In the genomic region with DNA sequence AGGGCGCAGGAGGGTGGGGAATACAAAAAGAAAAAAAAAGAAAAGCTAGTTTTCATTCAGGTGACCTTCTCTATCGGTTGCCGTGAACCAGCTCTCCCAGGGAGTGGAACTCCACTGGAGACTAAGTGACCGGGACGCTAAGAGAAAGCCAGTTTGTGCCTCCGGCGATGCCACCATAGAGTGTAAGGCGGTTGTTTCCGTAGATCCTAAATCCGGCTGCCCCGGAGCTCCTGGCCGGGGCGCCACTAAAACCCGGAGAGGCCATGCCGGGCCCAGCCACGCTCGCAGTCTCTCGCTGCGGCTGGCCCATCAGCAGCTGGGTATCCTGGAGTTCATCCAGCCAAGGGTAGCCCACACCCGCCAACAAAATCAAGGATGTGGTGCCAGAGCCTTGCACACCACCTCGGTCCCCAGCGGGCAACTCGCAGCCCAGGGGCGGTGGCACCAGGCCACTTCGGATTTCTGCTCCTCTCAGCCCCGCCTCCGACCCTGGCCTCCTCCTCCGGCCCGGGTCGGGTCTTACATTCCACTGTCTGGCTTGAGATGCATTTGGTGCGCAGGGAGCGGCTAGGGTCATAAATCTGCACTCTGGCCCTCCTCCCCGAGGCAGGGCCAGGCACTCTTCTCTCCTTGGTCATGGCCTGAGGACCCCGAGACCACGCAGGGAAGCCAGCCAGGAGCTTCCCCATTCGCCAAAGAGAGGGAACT, we compare ENCODE assay signal across 1 mouse cellular context.
TF ChIP-seq lines count a peak whose summit lies in the region.

No protein-coding gene starts in this region.

TF ChIP-seq in CH12.LX, 34 proteins besides CTCF, POLR2A, EP300 and RAD21 (continued from another document):
- no peak for TF ChIP-seq TBP (conservative IDR thresholded peaks at IDR 0.05; ENCODE audit: low read depth, low read length)
- no peak for TF ChIP-seq ZC3H11A (IDR thresholded peaks at IDR 0.05; ENCODE audit: low read depth, low read length)
- no peak for TF ChIP-seq JUND (conservative IDR thresholded peaks at IDR 0.05; ENCODE audit: low read depth, low read length)
- no peak for TF ChIP-seq GABPA (IDR thresholded peaks at IDR 0.05; ENCODE audit: insufficient replicate concordance, low read depth, low read length)
- TF ChIP-seq CHD2 (IDR thresholded peaks at IDR 0.05; ENCODE audit: low read length), result no peak
- no peak for TF ChIP-seq MXI1 (IDR thresholded peaks at IDR 0.05; ENCODE audit: low read depth, low read length)
- no peak for TF ChIP-seq TCF12 (IDR thresholded peaks at IDR 0.05; ENCODE audit: low read depth, low read length)
